Mouse (Mus musculus): ENCODE data around the gene Ssr2.
"Not testable (repeated sequence)": the region's sequence is repeated elsewhere in the genome, so short reads cannot be mapped to it uniquely, and the experiment has no call there.

The Ssr2 gene

DNA sequence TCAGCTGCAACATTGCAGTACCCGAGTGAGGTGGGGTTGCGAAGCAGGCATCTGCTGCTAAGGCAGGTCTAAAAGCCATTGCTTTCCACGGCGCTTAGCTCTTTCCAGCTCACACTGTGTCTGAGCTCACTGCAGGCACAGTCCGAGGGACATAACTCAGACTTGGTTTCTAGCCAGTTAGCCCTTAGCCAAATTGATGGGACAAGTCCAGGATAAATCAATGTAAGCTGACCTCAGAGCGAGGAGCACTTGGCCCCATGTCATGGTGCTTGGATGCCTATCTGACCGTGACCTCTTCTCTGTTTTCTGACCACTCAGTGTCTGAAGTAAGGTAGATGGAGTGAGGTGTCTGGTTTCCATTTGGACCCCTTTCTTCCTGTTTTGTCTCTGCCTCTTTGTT is 11.7 kb upstream of the Ssr2 start:
- DNase-seq (ENCODE audit: low read depth), result no peak

DNA sequence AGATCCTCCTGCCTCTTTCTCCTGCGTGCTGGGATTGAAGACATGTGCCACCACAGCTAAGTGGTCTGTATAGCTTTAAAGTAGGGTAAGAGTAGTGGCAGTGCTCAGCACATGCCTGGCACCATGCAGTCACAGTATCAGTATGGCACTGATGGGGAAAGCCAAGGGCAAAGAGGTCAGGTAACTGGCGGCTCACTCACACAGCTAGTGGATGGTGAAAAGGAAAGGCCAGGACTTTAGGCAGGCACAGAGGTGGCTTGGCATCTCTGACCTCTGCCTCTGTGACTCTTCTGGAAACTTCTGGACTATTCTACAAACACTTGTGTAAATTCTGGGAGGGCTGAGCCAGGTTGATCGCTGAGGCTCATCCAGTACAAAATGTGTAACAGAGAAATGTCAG is 9.6 kb upstream of the Ssr2 start:
- no peak for DNase-seq (ENCODE audit: low read depth)

DNA sequence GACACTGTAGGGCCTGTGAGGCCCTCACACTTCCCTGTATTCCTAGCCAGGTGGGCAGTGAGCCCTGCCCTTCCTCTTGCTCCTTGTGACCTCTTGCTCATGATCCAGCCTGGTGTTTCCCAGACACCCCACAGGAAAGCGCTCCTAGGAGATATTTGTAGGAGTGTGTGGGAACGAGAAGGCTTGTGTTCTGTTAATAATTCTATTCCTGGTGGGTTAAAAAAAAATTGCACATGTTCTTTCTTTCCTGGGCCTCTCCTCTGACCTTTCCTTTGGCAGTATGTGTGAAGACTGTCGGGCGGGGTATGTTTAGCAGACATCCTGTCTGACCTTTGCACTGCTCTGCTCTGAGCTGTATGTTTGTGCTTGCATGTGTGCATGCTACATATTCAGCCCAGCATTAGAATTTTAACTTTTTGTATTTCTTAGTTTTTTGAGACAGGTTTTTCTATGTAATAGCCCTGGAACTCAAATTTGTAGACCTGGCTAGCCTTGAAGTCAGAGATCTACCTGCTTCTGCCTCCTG is 9.1 kb upstream of the Ssr2 start:
- no peak for DNase-seq (ENCODE audit: low read depth)

DNA sequence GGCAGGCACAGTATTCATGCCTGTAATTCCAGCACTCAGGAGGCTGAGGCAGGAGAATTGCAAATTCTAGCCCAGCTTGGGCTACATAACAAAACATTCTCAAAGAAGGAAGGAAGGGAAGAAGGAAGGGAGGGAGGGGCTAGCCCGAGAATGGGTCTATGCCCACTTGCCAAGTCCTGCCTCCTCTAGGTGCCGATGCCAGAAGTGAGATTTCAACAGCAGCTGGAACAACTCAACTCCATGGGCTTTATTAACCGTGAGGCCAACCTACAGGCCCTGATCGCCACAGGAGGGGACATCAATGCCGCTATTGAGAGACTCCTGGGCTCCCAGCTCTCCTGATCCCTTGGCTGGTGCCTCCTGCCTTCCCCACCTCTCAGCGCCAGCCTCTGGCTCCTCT is 7.8 kb upstream of the Ssr2 start:
- no peak for DNase-seq (ENCODE audit: low read depth)

DNA sequence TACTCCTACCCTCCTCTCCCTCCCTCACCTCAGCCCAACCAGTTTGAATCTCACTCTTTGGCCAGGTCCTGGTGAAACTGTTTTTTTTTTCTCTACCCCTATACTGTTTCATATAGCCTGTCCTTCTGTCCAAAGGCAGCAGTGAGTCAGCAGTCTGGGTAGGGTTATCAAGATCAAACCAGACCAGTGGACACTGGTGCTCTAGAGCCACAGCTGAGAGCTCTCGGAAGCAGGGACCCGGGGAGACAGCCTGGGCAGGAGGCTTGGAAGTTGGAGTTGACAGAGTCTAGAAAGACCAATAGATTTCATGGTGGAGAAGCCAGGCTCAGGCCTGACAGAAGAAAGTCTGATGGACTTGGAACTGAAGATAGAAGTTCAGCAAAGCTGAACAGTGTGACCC is 7.1 kb upstream of the Ssr2 start:
- DNase-seq (ENCODE audit: low read depth), result no peak

DNA sequence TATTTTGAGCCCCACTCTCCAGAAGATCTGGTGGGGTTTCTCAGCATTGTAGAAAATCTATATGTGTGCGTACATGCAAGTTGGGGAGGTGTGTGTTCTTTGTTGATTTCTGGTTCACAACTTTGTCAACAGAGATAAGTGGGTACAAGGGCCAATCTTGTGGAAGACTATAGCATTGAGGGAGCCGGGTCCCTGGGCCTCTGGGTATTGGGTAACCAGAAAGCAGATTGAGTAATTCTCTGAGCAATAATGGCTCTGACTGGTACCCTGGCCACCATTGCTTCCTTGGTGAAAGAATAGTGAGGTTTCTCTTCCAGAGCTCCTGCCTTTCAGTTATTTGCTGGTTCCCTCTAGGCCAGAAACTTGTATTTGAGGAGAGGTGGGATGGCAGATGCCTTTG is 6.6 kb upstream of the Ssr2 start:
- DNase-seq (ENCODE audit: low read depth), result no peak

DNA sequence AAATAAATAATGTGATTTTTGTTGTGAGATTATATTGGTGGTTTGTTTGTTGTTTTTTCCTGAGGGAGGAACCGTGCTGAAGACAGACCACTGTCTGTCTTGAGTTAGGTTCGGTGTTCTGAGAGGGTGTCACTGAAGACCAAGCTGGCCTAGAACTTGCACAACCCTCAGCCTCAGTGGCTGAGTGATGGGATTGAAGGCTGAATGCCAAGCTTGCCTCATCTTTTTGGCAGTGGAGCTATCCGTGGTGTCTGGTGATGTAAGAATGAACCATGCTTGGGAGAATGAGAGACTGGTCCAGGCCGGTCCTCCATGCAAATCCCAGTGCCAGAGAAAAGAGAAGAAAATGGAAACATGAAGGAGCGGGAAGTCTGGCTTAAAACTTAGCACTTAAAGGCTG is 6.0 kb upstream of the Ssr2 start:
- DNase-seq (ENCODE audit: low read depth), result no peak

DNA sequence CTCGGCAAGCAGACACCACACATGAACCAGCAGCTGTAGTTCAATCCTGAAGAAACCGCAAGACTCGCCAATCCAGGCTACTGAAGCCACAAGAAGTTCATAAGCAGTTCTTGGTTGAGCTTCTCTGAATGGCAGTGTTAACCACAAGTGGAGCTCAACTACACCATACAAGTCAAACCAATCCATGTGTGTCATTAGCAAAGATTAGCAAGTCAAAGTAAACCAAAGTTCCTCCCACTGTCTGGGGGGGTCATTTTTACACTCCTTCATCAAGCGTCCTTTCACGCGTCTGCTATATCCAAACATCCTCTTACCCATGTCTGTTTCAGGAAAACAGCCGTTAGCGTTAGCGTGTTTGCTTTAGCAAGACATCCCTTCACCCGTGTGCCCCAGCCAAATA is 5.3 kb upstream of the Ssr2 start:
- no peak for DNase-seq (ENCODE audit: low read depth)

DNA sequence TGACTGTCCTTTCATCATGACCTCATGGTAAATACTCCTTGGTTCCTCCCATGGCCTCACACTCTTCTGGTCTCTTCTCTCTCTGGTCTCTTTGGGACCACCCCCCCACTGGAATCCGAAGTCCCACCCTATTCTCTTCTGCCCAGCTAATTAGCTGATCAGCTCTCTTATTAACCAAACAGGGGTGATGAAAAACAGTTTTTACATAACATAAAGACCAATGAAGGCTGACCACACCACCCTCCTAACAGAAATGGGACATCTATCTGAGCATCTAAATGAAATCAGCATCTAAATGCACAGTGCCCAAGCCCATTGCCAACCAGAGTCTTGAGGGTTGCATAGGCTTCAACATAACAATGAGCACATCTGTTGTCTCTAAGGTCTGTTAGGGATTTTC is 3.8 kb upstream of the Ssr2 start:
- DNase-seq (ENCODE audit: low read depth), result no peak

DNA sequence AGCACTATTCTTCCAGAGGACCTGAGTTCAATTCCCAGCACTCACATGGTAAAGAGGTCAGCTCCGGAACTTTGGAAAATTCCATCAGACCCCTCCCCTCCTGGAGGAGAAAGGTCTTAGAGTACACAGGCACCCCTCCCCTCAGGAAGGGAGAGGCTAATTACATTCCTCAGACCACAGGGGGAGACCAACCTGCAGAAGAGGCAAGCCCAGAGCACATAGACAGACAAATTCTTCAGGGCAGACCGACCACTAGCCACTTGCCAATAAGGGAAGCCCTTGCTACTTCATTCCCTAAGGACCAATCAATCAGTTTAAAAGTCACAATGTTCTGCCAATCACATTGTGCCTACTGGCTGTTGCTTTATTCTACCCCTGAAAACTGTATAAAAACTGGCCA is 2.8 kb upstream of the Ssr2 start:
- DNase-seq (ENCODE audit: low read depth), result no peak

DNA sequence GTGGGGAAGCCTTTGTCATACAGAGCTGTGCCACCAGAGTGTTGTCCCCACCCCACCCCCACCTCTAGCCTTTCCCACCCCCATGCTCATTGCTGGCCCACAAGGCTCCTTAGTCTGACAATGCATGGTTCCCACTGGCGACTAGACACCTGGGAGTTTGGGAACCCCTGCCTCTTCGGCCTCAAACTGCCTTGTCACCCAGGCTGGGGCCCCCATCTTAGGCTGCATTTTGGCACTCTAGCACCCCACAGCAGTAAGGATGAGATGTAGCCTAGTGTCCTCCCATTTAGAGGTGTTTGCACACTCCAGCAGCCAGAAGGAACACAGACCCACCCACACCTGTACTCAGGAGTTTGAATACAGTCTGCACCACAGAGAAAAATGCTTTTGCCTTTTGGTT is 1.9 kb upstream of the Ssr2 start:
- DNase-seq (ENCODE audit: low read depth), result no peak

DNA sequence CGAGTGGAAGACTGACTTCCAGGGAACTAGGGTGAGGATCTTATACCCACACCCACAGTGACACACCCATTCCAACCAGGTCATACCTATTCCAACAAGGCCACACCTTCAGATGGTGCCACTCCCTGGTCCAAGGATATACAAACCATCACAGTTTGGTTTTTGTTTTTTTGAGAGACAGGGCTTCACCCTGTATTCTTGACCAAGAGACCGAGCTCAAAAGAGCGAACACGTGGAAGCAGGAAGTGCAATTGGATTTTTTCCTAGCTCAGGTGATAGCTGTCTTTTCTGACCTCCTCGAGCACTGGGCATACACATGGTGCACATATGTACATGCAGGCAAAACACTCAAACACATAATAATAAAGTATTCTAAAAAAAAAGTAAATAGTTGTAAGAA is 2.2 kb downstream of the Ssr2 start:
- not testable (repeated sequence) for DNase-seq (ENCODE audit: low read depth)

DNA sequence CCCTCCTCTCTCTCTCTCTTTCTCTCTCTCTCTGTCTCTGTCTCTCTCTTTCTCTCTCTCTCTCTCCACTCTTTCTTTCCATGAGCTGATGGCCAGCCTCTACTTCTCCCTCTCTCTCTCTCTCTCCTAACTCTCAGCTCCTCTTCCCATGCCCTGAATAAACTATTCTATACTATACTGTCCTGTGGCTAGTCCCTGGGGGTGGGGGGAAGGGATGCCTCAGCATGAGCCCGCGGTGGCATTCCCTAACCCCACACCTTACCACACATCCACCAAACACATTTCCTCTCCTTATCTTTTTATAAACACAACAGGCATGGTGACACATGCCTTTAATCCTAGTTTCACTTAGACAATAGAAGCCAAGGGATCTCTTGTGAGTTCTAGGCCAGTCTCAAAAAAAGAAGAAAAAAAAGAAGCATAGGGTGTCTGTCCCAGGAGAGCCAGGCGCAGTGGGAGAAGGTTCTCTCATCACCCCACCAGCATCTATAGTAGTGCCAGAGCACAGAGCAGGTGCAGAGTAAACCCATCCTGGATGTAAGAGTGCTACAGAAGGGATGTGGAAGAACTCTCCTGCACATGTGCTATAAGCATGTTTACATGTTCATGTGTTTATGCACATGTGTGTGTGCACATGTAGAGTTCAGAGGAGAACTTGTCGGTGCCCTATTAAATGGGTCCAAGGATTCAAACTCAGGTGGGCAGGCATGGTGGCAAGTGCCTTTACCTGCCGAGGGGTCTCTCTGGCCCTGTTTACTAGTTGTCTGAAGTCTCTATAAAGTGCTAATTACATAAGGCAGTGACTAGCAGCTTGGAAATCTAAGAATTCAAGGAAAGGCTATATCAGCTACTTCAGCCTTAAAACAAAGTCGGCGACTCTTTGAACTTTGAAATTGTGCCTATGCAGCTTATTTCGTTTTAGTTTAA is 3.1 kb downstream of the Ssr2 start:
- no peak for DNase-seq (ENCODE audit: low read depth)

DNA sequence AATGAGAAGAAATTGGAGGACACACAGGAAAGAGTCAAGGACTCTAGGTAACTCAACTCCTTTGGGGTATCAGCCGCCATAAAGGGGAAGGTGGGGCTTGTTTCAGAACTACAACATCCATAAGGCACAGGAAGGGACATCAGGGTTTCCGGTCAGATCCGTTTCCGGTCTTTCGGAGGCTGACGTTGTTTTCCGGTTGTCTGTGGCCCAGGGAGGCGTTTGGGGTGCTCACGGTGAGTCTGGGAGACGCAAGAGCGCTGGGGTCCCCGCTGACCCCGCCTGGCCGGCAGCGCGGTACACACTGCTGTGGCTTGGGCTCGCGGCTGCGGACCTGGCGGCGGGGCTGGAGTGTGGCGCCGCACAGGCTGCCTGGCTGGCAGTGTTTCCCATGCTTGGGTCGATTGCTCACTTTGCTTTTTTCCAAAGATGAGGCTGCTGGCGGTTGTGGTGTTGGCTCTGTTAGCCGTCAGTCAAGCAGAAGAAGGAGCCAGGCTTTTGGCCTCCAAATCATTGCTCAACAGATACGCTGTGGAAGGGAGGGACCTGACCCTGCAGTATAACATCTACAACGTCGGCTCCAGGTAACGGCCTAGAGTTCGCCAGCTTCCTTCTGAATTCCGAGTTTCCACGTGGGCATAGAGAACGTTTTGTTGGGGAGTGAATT is 3.9 kb downstream of the Ssr2 start:
- DNase-seq (ENCODE audit: low read depth), result peak; percentile 91

DNA sequence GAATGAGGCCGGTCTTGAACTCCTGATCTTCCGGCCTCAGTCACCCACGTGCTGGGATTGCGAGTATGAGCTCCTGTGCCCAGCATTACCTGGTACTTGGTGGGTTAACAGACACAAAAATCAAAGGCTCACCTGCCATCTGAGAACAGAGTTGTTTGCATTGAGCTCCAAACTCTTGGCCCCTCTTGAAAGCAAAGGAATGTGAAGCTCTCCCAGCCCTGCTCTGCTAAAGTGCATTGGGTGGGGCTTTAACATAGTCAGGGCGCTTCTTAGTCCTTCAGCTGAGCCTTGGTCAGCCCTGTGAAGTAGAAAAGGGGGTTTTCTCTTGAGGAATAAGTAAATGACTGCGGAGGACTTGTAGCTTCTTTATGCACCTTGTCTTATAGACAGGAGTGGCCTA is 10.1 kb downstream of the Ssr2 start:
- DNase-seq (ENCODE audit: low read depth), result no peak

DNA sequence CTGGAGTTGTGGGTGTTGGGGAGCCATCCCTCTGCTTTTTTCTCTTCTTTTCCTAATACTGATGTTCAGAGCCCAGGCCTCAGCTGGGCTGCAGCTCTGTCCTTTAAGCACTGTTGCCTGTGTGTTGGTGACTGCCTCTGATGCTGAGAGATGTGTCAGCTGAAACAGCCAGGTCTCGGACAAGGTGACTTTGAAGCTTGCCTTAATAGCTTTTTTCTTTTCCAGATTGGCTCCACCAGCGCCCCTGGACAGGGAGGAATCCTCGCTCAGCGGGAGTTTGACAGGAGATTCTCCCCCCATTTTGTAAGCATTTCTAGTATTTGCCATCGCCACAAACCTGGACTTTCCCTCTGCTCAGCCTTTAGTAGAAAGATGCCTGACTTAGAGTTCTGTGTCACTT is 11.0 kb downstream of the Ssr2 start:
- no peak for DNase-seq (ENCODE audit: low read depth)

DNA sequence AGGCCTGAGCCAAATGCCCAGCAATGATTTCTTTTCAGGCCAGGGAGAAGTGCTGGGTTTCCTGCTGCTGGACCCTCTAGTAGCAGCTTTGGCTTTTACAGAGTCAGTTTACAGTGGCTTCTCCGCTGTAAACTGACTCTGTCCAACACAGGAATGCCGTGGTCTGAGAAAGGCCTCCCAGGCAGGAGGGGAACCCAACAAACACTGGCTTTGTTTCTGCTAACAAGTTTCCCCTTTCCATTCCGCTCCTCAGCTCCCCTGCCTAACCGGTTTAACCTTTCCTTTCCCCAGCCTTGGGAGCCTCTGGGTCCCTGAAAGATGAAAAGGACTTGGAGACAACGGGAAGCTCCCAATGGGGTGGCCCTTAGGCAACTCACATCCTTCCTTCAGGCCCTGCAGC is 14.6 kb downstream of the Ssr2 start:
- no peak for DNase-seq (ENCODE audit: low read depth)

DNA sequence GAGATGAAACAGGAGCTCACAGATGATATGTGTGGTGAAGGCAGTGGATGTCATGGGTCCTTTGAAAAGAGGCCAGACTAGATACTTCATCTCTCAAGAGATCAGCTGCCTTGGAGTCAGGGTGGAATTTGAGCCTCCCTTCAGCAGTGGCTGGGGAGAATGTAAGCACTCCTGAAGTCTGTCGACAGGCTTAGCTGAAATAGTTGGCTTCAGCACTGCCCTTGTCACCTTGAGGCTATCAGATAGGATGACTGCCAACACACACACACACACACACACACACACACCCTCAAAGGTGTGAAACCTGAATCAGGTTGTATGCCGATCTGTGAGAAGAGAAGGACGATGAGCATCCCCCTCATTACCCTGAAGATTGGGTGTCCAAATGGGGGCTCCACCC is 15.4 kb downstream of the Ssr2 start:
- no peak for DNase-seq (ENCODE audit: low read depth)

DNA sequence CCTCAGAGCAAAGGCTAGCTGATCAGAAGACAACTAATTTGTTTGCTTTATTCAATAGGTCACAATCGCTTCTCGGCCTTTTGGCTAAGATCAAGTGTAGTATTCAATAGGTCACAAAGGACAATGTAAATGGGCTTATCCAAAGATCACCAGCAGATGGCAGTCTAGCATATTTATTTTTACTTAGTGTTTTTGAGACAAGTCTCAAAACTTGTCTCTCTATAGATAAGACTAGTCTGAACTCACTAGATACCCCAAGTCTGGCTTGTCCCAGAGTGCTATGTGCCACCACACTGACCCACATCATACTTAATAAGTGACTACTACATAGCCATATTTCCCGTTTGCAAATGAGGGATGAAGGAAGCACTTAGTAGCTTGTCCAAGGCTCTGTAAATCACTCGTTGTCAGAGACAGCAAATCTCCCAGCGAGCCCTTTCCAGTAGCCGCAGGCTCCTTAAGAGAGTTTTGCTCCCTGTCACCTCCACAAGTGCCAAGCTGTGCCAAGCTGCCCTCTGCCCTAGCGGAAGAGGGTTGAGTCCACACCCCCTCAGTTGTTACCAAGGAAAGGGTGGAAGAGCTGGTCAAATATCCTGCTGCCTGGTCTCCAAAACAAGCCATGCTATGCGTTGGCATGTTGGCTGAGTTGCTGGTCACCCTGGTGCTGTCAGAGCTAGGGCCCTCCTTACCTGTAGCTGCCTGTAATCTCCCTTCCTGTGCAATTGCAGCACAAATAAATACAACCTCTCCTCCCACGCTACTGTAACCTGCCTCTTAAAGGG is 16.5 kb downstream of the Ssr2 start:
- DNase-seq (ENCODE audit: low read depth), result peak; percentile 93

DNA sequence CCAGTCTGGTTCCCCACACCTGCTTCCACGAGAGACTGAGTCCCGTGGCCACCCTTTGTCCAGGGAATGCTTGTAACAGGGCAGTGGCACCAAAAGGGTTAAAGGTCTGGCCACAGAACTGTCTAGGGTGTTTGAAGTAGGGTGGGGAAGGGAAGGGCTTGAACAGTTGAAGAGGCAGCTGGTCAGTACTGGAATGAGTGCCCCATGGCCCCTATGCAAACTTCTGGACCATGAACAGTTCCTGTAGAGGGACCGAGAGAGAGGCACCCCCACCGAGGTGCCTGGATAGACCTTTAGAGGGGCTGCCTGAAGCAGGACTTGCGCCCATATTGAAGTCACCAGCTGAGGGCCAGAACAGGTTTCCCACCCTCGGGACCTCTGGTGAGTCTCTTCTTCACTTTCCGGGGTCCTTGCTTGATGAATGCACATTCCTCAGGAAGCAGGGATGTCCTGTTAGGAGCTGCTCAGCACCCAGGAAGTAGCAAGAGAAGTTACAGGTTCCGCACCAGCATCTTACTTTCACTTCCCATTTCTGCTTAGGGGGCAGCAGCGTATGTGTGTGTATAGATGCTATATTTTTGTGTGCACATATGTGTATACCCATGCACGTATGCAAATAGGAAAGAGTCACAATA is 17.4 kb downstream of the Ssr2 start:
- DNase-seq (ENCODE audit: low read depth), result peak; percentile 75

DNA sequence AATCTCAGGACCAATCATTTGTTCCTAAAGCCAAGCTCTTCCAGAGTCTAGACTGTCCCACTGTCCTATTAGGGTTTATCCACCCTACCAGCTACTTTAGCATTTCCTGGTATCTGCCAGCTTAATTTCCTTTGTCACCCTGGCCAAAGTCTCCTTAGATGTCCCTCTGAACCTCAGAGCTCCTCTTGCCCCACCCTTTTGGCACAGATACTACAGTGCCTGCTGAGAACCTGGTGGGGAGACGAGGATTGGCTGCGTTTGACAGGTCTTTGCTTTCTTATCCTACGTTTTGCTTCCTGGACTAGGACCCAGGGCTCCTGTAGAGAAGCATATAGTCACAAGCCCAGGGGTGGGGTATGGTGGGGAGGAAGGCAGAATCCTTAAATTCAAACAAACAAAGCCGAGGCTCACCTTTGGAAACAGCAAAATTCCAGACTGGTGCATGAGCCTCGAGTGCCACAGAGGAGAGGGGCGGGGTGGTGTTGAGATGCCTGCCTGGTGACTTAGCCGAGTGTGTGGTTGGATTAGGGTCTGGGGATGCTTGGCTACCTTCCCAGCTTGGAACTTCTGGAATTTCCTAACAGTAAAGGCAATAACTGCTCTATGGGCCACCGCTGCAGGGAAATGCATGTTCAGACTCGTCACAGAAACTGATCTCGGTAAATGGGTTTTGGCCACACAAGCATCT is 18.4 kb downstream of the Ssr2 start:
- no peak for DNase-seq (ENCODE audit: low read depth)

DNA sequence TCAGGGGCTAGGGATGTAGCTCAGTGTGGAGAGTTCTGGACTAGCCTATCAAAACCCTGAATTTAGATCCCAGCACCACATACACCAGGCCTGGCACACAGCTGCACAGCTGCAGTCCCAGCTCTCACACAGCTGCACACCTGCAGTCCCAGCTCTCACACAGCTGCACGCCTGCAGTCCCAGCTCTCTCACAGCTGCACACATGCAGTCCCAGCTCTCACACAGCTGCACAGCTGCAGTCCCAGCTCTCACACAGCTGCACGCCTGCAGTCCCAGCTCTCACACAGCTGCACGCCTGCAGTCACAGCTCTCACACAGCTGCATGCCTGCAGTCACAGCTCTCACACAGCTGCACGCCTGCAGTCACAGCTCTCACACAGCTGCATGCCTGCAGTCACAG is 20.9 kb downstream of the Ssr2 start:
- not testable (repeated sequence) for DNase-seq (ENCODE audit: low read depth)
